Mouse (Mus musculus): ENCODE results near the gene Zfp664. TPM values are rescaled to one million over a fixed set of nuclear protein-coding genes. Genes with fewer than 3 reads are reported as not detected.

Zfp664 gene
- polyA plus RNA-seq, 1 experiment, result 25.9 TPM

DNA sequence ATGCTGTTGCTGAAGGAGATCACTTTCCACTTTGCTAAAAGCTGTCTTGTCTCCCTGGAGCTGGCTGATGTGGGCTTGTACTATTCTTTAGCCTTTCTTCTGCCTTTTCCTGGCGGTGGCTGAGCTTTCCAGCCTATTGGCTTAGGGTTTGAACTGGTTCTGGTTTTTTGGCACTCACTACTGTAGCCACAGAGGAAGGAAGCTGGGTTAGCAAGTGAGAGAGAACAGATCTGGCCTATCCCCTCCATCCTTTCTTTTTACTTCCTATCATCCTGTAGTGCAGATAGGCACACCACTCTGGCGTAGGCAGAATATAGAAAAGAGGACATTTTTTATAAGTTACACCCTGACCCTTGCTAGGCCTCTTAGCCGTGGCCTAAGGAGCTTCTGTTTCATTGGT, 10.6 kb downstream of the Zfp664 start:
- H3K36me3 ChIP-seq (ENCODE audit: control insufficient read depth, insufficient read depth), result peaks cover 21% of the 10 kb centered on the region

GRCm38 (mm10) chr5:124873890-124874601, 11.6 kb downstream of the Zfp664 start:
- TF ChIP-seq USF1 (IDR thresholded peaks at IDR 0.05; ENCODE audit: low read depth) (no peak), MYOG (IDR thresholded peaks at IDR 0.05; ENCODE audit: control insufficient read depth, extremely low read depth, insufficient read length) (no peak), MAX (IDR thresholded peaks at IDR 0.05) (no peak), MYOD1 (IDR thresholded peaks at IDR 0.05; ENCODE audit: control insufficient read depth, insufficient read length, low read depth) (no peak), CTCF (IDR thresholded peaks at IDR 0.05; ENCODE audit: control insufficient read depth, insufficient read depth, insufficient read length) (no peak), FOSL1 (IDR thresholded peaks at IDR 0.05; ENCODE audit: insufficient read depth, low read length, poor library complexity, severe bottlenecking) (no peak), CEBPB (IDR thresholded peaks at IDR 0.05; ENCODE audit: low read depth) (no peak)
- H3K79me3 ChIP-seq (ENCODE audit: low read depth), result peaks cover 58% of the 10 kb centered on the region

More for the DNA sequence above, 10.6 kb downstream of the Zfp664 start:
- Histone ChIP-seq H3K27me3 (ENCODE audit: control insufficient read depth, insufficient read depth, insufficient read length) (no peaks in the 10 kb centered on the region), H3ac (ENCODE audit: control insufficient read depth, insufficient read length, low read depth) (no peak overlapping the region), H3K79me3 (ENCODE audit: low read depth) (peaks cover 61% of the 10 kb centered on the region), H3K4me3 (ENCODE audit: insufficient read depth, poor library complexity, severe bottlenecking) (no peak overlapping the region), H3K79me2 (ENCODE audit: control insufficient read depth, insufficient read depth) (peaks cover 99% of the 10 kb centered on the region)
- TF ChIP-seq MYOD1 (IDR thresholded peaks at IDR 0.05; ENCODE audit: control insufficient read depth, insufficient read length, low read depth) (no peak), USF1 (IDR thresholded peaks at IDR 0.05; ENCODE audit: low read depth) (no peak), MYOG (IDR thresholded peaks at IDR 0.05; ENCODE audit: control insufficient read depth, extremely low read depth, insufficient read length) (no peak), CEBPB (IDR thresholded peaks at IDR 0.05; ENCODE audit: low read depth) (no peak)

GRCm38 (mm10) chr5:124879251-124879650, 16.8 kb downstream of the Zfp664 start:
- Histone ChIP-seq H3K36me3 (ENCODE audit: control insufficient read depth, insufficient read depth) (peaks cover 19% of the 10 kb centered on the region), H3ac (ENCODE audit: control insufficient read depth, insufficient read length, low read depth) (no peak overlapping the region), H3K79me2 (ENCODE audit: control insufficient read depth, insufficient read depth) (peaks cover 88% of the 10 kb centered on the region), H3K27me3 (ENCODE audit: control insufficient read depth, insufficient read depth, insufficient read length) (no peaks in the 10 kb centered on the region), H3K79me3 (ENCODE audit: low read depth) (peaks cover 31% of the 10 kb centered on the region), H3K4me3 (ENCODE audit: insufficient read depth, poor library complexity, severe bottlenecking) (no peak overlapping the region)
- TF ChIP-seq FOSL1 (IDR thresholded peaks at IDR 0.05; ENCODE audit: insufficient read depth, low read length, poor library complexity, severe bottlenecking), result no peak
- peak; percentile 90 for TF ChIP-seq MYOD1 (IDR thresholded peaks at IDR 0.05; ENCODE audit: control insufficient read depth, insufficient read length, low read depth)
- TF ChIP-seq CEBPB (IDR thresholded peaks at IDR 0.05; ENCODE audit: low read depth), result no peak
- no peak for TF ChIP-seq MAX (IDR thresholded peaks at IDR 0.05)
- TF ChIP-seq CTCF (IDR thresholded peaks at IDR 0.05; ENCODE audit: control insufficient read depth, insufficient read depth, insufficient read length), result no peak

More at GRCm38 (mm10) chr5:124873890-124874601, 11.6 kb downstream of the Zfp664 start:
- Histone ChIP-seq H3K79me2 (ENCODE audit: control insufficient read depth, insufficient read depth) (peaks cover 99% of the 10 kb centered on the region), H3K36me3 (ENCODE audit: control insufficient read depth, insufficient read depth) (peaks cover 15% of the 10 kb centered on the region), H3K4me3 (ENCODE audit: insufficient read depth, poor library complexity, severe bottlenecking) (no peak overlapping the region), H3K27me3 (ENCODE audit: control insufficient read depth, insufficient read depth, insufficient read length) (no peaks in the 10 kb centered on the region), H3ac (ENCODE audit: control insufficient read depth, insufficient read length, low read depth) (no peak overlapping the region)

GRCm38 (mm10) chr5:124879801-124880200, 17.3 kb downstream of the Zfp664 start:
- H3K79me3 ChIP-seq (ENCODE audit: low read depth), result peaks cover 29% of the 10 kb centered on the region
- peaks cover 83% of the 10 kb centered on the region for H3K79me2 ChIP-seq (ENCODE audit: control insufficient read depth, insufficient read depth)
- H3K4me3 ChIP-seq (ENCODE audit: insufficient read depth, poor library complexity, severe bottlenecking), result no peak overlapping the region
- H3K27me3 ChIP-seq (ENCODE audit: control insufficient read depth, insufficient read depth, insufficient read length), result no peaks in the 10 kb centered on the region
- H3ac ChIP-seq (ENCODE audit: control insufficient read depth, insufficient read length, low read depth), result no peak overlapping the region
- peaks cover 24% of the 10 kb centered on the region for H3K36me3 ChIP-seq (ENCODE audit: control insufficient read depth, insufficient read depth)
- TF ChIP-seq FOSL1 (IDR thresholded peaks at IDR 0.05; ENCODE audit: insufficient read depth, low read length, poor library complexity, severe bottlenecking), result no peak
- no peak for TF ChIP-seq USF1 (IDR thresholded peaks at IDR 0.05; ENCODE audit: low read depth)
- TF ChIP-seq CTCF (IDR thresholded peaks at IDR 0.05; ENCODE audit: control insufficient read depth, insufficient read depth, insufficient read length), result no peak
- TF ChIP-seq CEBPB (IDR thresholded peaks at IDR 0.05; ENCODE audit: low read depth), result no peak
- TF ChIP-seq MYOD1 (IDR thresholded peaks at IDR 0.05; ENCODE audit: control insufficient read depth, insufficient read length, low read depth), result no peak
- no peak for TF ChIP-seq MAX (IDR thresholded peaks at IDR 0.05)
- TF ChIP-seq MYOG (IDR thresholded peaks at IDR 0.05; ENCODE audit: control insufficient read depth, extremely low read depth, insufficient read length), result no peak

DNA sequence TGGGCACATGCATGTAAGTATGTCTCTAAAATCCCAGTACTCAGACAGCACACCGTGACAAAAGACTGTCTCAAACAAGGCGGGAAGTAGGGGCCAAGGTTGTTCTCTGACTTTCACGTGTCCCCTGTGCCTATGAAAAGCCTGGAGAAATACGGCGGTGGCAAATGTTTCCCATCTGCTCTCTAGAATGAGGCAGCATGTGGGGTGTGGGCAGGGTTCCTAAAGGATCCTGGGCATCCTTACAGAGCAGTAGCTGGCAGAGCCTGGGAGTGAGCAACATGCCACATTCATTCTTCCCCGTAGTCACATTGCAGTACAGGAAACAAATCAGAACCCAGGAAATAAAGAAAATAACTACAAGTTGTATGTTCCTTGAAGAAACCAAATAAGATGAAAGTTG, 21.4 kb downstream of the Zfp664 start:
- Histone ChIP-seq H3K27me3 (ENCODE audit: control insufficient read depth, insufficient read depth, insufficient read length) (no peaks in the 10 kb centered on the region), H3K79me2 (ENCODE audit: control insufficient read depth, insufficient read depth) (peaks cover 43% of the 10 kb centered on the region), H3K36me3 (ENCODE audit: control insufficient read depth, insufficient read depth) (peaks cover 39% of the 10 kb centered on the region), H3K4me3 (ENCODE audit: insufficient read depth, poor library complexity, severe bottlenecking) (no peak overlapping the region), H3ac (ENCODE audit: control insufficient read depth, insufficient read length, low read depth) (no peak overlapping the region), H3K79me3 (ENCODE audit: low read depth) (peaks cover 13% of the 10 kb centered on the region)
- TF ChIP-seq CEBPB (IDR thresholded peaks at IDR 0.05; ENCODE audit: low read depth), result no peak
- no peak for TF ChIP-seq FOSL1 (IDR thresholded peaks at IDR 0.05; ENCODE audit: insufficient read depth, low read length, poor library complexity, severe bottlenecking)
- TF ChIP-seq CTCF (IDR thresholded peaks at IDR 0.05; ENCODE audit: control insufficient read depth, insufficient read depth, insufficient read length), result no peak
- no peak for TF ChIP-seq USF1 (IDR thresholded peaks at IDR 0.05; ENCODE audit: low read depth)
- TF ChIP-seq MAX (IDR thresholded peaks at IDR 0.05), result no peak
- TF ChIP-seq MYOG (IDR thresholded peaks at IDR 0.05; ENCODE audit: control insufficient read depth, extremely low read depth, insufficient read length), result no peak
- TF ChIP-seq MYOD1 (IDR thresholded peaks at IDR 0.05; ENCODE audit: control insufficient read depth, insufficient read length, low read depth), result no peak
